Mouse (Mus musculus): ENCODE measurements around the gene Gmds. TPM values are rescaled to one million over a fixed set of nuclear protein-coding genes. Genes with fewer than 3 reads are reported as not detected.

Gene Gmds
- polyA plus RNA-seq, 1 experiment from 2014 or later = 69.0 TPM

DNA sequence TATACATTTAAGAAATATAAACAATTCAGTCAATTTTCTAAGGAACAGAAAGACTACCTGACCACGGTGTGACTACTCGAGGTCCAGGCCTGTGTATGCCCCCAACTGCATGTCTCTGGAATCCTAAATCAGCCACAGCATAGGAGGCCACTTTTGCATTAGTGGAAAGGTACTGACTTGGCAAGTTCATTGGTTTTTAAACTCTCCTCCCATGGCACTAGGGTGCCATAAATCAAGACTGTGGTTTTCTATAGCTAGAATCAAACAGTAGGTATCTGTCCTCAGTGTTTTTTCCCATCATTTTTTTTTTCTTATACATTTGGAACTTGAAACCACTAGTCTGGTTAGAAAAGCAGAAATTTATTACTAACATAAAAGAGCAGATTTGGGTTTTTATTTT lies 68.8 kb downstream of the Gmds start:
- H3K27ac ChIP-seq (ENCODE audit: low read length) = no peak overlapping the region
- no peak for ATAC-seq (ENCODE audit: insufficient read depth, low FRiP score)
- H3K27me3 ChIP-seq (ENCODE audit: control insufficient read depth, insufficient read depth, low read length) = no peaks in the 10 kb centered on the region
- no peaks in the 10 kb centered on the region; the same call in 1 of the 2 replicates for H3K4me1 ChIP-seq (ENCODE audit: control insufficient read depth, insufficient read depth, low read length)
- no peaks in the 10 kb centered on the region for H3K36me3 ChIP-seq (ENCODE audit: control insufficient read depth, insufficient read depth, low read length)
- no peak overlapping the region for H3K9ac ChIP-seq (ENCODE audit: low read length)
- H3K4me3 ChIP-seq (replicated peaks; ENCODE audit: low read length) = no peak overlapping the region
- 58% methylated on average over 2 of the region's 2 CpGs for whole genome bisulfite sequencing
- no peak overlapping the region for H3K4me2 ChIP-seq (ENCODE audit: low read depth, low read length)
- no peaks in the 10 kb centered on the region for H3K9me3 ChIP-seq (replicated peaks; ENCODE audit: control insufficient read depth, low read length)

DNA sequence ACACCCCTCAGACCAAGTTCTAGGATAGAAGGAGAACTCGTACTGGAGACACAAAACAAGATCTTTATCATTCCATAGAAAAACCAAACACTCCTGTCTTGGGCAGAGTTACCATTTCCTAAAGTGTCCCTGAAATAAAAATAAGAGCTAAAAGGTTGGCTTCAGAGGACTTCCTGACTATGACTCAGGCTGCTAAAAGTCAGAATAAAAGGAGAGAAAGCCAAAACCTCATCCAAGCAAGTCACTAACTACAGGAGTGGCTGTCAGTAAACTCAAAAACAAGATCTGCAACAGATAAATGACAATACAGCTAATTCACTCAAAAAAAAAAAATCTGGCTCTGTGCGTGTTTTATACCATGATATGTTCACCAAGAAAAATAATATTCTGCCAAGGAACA lies 69.3 kb downstream of the Gmds start:
- Histone ChIP-seq H3K4me1 (ENCODE audit: control insufficient read depth, insufficient read depth, low read length) (no peaks in the 10 kb centered on the region; the same call in 1 of the 2 replicates), H3K27me3 (ENCODE audit: control insufficient read depth, insufficient read depth, low read length) (no peaks in the 10 kb centered on the region), H3K9ac (ENCODE audit: low read length) (no peak overlapping the region), H3K4me3 (replicated peaks; ENCODE audit: low read length) (no peak overlapping the region), H3K4me2 (ENCODE audit: low read depth, low read length) (no peak overlapping the region), H3K9me3 (replicated peaks; ENCODE audit: control insufficient read depth, low read length) (no peaks in the 10 kb centered on the region), H3K36me3 (ENCODE audit: control insufficient read depth, insufficient read depth, low read length) (no peaks in the 10 kb centered on the region), H3K27ac (ENCODE audit: low read length) (no peak overlapping the region)
- 70% methylated on average over 2 of the region's 2 CpGs for WGBS
- ATAC-seq (ENCODE audit: insufficient read depth, low FRiP score) = no peak

DNA sequence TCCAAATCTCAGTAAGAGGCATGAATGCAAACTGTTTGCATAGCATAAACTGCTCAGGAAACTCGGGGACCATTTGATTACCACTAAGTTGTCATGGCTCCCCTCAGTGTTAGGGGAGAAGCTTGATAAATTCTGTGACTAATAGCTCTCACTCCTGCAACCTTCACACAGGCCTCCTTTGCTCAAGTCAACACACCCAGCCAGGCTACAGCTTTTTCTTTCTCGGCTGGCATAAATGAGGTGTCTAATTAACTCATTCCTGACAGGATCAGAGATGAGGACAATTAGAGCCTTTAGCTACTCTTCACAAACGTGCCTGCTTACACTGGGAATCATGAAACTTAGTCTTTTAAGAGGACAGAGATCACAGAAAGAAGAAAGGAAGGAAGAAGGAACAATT lies 70.3 kb downstream of the Gmds start:
- H3K36me3 ChIP-seq (ENCODE audit: control insufficient read depth, insufficient read depth, low read length) = no peaks in the 10 kb centered on the region
- no peak overlapping the region for H3K27ac ChIP-seq (ENCODE audit: low read length)
- H3K9me3 ChIP-seq (replicated peaks; ENCODE audit: control insufficient read depth, low read length) = no peaks in the 10 kb centered on the region
- H3K4me2 ChIP-seq (ENCODE audit: low read depth, low read length) = no peak overlapping the region
- no peak for ATAC-seq (ENCODE audit: insufficient read depth, low FRiP score)
- 27% methylated on average over 3 of the region's 3 CpGs for WGBS
- H3K4me1 ChIP-seq (ENCODE audit: control insufficient read depth, insufficient read depth, low read length) = no peaks in the 10 kb centered on the region; the same call in 1 of the 2 replicates
- no peak overlapping the region for H3K4me3 ChIP-seq (replicated peaks; ENCODE audit: low read length)
- H3K9ac ChIP-seq (ENCODE audit: low read length) = no peak overlapping the region
- no peaks in the 10 kb centered on the region for H3K27me3 ChIP-seq (ENCODE audit: control insufficient read depth, insufficient read depth, low read length)

DNA sequence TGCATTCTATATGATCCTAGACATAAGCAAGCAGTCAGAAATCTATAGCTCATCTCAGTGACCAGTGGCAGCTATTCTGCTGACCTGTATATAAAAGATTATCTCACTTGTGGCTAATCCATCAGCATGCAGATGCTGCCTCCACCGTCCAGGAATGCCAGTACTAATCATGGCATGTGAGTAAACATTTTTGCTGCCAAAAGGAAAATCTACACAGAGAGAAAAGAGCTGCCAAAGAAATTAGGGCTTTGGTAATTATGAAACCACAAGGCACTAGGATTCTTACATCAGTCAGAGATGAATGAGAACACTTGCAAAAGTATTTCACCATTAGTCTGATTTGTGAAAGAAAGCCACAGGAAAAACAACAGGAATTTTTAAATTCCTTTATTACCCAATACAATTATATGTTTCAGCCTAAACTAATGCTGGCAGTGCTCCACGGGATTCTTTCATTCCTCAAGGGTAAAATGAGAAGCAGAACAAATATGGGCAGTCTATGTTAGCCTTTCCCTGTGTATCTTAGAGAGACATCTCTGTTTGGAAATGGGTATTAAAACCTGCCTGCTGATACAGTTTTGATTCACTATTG lies 71.3 kb downstream of the Gmds start:
- Histone ChIP-seq H3K4me1 (ENCODE audit: control insufficient read depth, insufficient read depth, low read length) (no peaks in the 10 kb centered on the region; the same call in 1 of the 2 replicates), H3K4me3 (replicated peaks; ENCODE audit: low read length) (no peak overlapping the region), H3K27ac (ENCODE audit: low read length) (no peak overlapping the region), H3K36me3 (ENCODE audit: control insufficient read depth, insufficient read depth, low read length) (no peaks in the 10 kb centered on the region), H3K4me2 (ENCODE audit: low read depth, low read length) (no peak overlapping the region), H3K27me3 (ENCODE audit: control insufficient read depth, insufficient read depth, low read length) (no peaks in the 10 kb centered on the region), H3K9ac (ENCODE audit: low read length) (no peak overlapping the region), H3K9me3 (replicated peaks; ENCODE audit: control insufficient read depth, low read length) (no peaks in the 10 kb centered on the region)
- no peak for ATAC-seq (ENCODE audit: insufficient read depth, low FRiP score)
- WGBS = 14% methylated on average over 2 of the region's 2 CpGs

DNA sequence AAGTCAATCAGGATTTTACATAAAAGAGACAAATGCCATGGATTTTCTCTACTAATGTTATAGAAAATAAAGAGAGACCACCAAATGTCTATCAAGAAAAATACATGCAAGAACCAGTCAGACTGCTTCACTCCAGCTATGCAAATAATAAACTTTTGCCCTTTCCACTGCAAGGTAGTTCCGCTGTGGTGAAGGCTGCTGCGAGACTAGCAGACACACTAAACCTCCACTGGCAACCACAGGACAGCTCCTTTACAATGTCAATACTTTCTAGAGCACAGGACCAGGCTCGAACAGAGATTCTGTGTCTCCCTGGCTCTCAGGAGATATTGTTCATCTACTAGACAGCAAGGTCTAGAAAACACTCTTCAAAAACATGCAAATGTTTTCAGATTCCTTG lies 71.8 kb downstream of the Gmds start:
- no peaks in the 10 kb centered on the region; the same call in 1 of the 2 replicates for H3K4me1 ChIP-seq (ENCODE audit: control insufficient read depth, insufficient read depth, low read length)
- H3K4me2 ChIP-seq (ENCODE audit: low read depth, low read length) = no peak overlapping the region
- WGBS = 40% methylated on average over 3 of the region's 3 CpGs
- no peaks in the 10 kb centered on the region for H3K36me3 ChIP-seq (ENCODE audit: control insufficient read depth, insufficient read depth, low read length)
- no peak overlapping the region for H3K4me3 ChIP-seq (replicated peaks; ENCODE audit: low read length)
- no peak for ATAC-seq (ENCODE audit: insufficient read depth, low FRiP score)
- H3K9ac ChIP-seq (ENCODE audit: low read length) = no peak overlapping the region
- no peak overlapping the region for H3K27ac ChIP-seq (ENCODE audit: low read length)
- no peaks in the 10 kb centered on the region for H3K27me3 ChIP-seq (ENCODE audit: control insufficient read depth, insufficient read depth, low read length)
- H3K9me3 ChIP-seq (replicated peaks; ENCODE audit: control insufficient read depth, low read length) = no peaks in the 10 kb centered on the region

DNA sequence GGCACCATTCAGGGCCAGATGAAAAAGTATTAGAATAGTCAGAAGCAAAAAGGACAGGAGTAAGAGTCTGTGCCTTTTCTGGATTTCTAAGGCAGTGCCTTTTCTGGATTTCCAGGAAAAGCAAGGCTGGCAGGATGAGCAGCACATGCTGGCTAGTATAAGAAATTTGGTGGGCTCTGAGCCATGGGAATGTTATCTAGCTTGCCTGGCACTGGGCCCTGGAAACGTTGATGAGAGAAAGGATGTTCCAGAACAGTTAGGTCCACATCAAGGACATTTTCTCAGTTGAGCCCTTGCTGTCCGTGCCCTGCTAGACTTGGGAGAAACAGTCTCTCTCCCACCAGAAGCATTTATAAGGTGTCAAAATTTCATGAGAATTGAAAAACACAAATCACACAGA lies 82.4 kb downstream of the Gmds start:
- Histone ChIP-seq H3K4me3 (replicated peaks; ENCODE audit: low read length) (no peak overlapping the region), H3K9me3 (replicated peaks; ENCODE audit: control insufficient read depth, low read length) (no peaks in the 10 kb centered on the region), H3K4me1 (ENCODE audit: control insufficient read depth, insufficient read depth, low read length) (no peaks in the 10 kb centered on the region), H3K9ac (ENCODE audit: low read length) (no peak overlapping the region), H3K4me2 (ENCODE audit: low read depth, low read length) (no peak overlapping the region), H3K27me3 (ENCODE audit: control insufficient read depth, insufficient read depth, low read length) (no peaks in the 10 kb centered on the region), H3K36me3 (ENCODE audit: control insufficient read depth, insufficient read depth, low read length) (no peaks in the 10 kb centered on the region), H3K27ac (ENCODE audit: low read length) (no peak overlapping the region)
- 67% methylated on average over 2 of the region's 2 CpGs for WGBS
- no peak for ATAC-seq (ENCODE audit: insufficient read depth, low FRiP score)

DNA sequence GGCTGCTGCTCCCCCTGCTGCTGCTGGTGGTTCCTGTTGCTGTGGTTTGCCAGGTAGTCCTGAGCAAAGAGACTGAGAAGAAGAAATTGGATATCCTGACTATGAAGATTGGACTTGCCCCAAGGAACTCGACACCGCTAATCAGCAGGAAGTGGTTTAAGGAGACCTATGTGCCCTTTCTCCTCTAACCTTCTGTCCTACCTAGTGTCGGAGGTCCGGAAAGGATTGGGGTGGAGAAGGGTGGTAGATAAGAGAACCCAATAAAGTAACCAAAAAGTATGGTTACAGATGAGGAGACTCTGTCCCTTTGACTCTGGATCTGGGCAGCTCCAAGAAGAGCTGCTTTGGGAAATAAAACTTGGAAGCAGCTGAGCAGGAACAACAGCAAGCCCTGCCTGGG lies 86.3 kb downstream of the Gmds start:
- no peak overlapping the region for H3K9ac ChIP-seq (ENCODE audit: low read length)
- no peaks in the 10 kb centered on the region for H3K4me1 ChIP-seq (ENCODE audit: control insufficient read depth, insufficient read depth, low read length)
- H3K27ac ChIP-seq (ENCODE audit: low read length) = no peak overlapping the region
- no peak for ATAC-seq (ENCODE audit: insufficient read depth, low FRiP score)
- WGBS = 54% methylated on average over 4 of the region's 4 CpGs
- H3K4me2 ChIP-seq (ENCODE audit: low read depth, low read length) = no peak overlapping the region
- H3K36me3 ChIP-seq (ENCODE audit: control insufficient read depth, insufficient read depth, low read length) = no peaks in the 10 kb centered on the region
- H3K4me3 ChIP-seq (replicated peaks; ENCODE audit: low read length) = no peak overlapping the region
- no peaks in the 10 kb centered on the region for H3K9me3 ChIP-seq (replicated peaks; ENCODE audit: control insufficient read depth, low read length)
- H3K27me3 ChIP-seq (ENCODE audit: control insufficient read depth, insufficient read depth, low read length) = no peaks in the 10 kb centered on the region

DNA sequence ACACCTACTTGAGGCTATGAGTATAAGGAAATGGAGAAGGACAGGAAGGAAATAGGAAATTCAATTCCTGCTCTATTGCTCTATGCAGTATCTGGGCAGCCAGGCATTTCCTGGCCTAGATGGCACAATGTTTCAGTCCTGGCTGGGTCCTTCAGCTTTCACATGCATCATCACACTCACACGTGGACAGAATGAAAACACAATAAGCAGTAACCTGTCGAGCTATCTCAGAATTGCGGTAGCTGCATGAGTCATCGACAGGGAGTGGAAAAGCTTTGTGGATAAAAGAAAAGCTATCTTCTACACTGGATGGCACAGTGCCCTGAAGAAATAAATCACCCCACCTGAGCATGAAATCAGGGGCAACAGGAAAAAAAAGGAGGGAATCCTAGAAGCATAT lies 96.3 kb downstream of the Gmds start:
- no peak overlapping the region for H3K4me3 ChIP-seq (replicated peaks; ENCODE audit: low read length)
- no peak overlapping the region for H3K9ac ChIP-seq (ENCODE audit: low read length)
- WGBS = 48% methylated on average over 4 of the region's 4 CpGs
- H3K36me3 ChIP-seq (ENCODE audit: control insufficient read depth, insufficient read depth, low read length) = no peaks in the 10 kb centered on the region
- H3K27me3 ChIP-seq (ENCODE audit: control insufficient read depth, insufficient read depth, low read length) = no peaks in the 10 kb centered on the region
- H3K4me2 ChIP-seq (ENCODE audit: low read depth, low read length) = no peak overlapping the region
- ATAC-seq (ENCODE audit: insufficient read depth, low FRiP score) = peak; percentile 64; the same call in 1 of the 2 replicates
- no peaks in the 10 kb centered on the region for H3K9me3 ChIP-seq (replicated peaks; ENCODE audit: control insufficient read depth, low read length)
- H3K27ac ChIP-seq (ENCODE audit: low read length) = no peak overlapping the region
- no peaks in the 10 kb centered on the region for H3K4me1 ChIP-seq (ENCODE audit: control insufficient read depth, insufficient read depth, low read length)

DNA sequence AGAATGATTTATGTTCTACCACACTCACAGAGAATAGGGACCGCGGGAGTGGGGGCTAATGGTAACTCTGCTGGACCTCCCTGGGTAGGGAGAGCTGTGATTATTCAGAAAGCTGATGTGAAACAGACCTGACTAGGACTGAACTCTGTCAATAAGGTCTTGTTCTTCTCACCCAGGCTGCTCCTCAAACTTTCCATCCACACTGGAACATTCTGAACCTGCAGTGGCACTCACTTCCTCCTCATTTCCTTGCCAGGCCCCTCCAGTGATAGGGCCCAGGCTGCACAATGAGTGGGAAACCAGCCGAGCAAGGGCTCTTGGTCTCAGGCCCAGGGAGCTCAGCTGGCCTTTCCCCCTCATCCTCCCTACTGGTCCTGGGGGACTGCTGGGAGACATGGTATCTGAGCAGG lies 102.3 kb downstream of the Gmds start:
- 51% methylated on average over 3 of the region's 3 CpGs for WGBS

More for the DNA sequence above, 102.3 kb downstream of the Gmds start:
- Histone ChIP-seq H3K4me2 (ENCODE audit: low read depth, low read length) (no peak overlapping the region), H3K27me3 (ENCODE audit: control insufficient read depth, insufficient read depth, low read length) (no peaks in the 10 kb centered on the region), H3K27ac (ENCODE audit: low read length) (no peak overlapping the region), H3K4me3 (replicated peaks; ENCODE audit: low read length) (no peak overlapping the region), H3K4me1 (ENCODE audit: control insufficient read depth, insufficient read depth, low read length) (no peaks in the 10 kb centered on the region), H3K9ac (ENCODE audit: low read length) (no peak overlapping the region), H3K9me3 (replicated peaks; ENCODE audit: control insufficient read depth, low read length) (no peaks in the 10 kb centered on the region), H3K36me3 (ENCODE audit: control insufficient read depth, insufficient read depth, low read length) (no peaks in the 10 kb centered on the region)
- ATAC-seq (ENCODE audit: insufficient read depth, low FRiP score) = no peak

Measured in stomach, embryonic 16.5 days (tissue).